Comparison of ENCODE assay signal across 8 mouse cellular contexts in genomic region chr6:99725971-99726561, GRCm38 (mm10). TPM values are rescaled to one million over a fixed set of nuclear protein-coding genes. Genes with fewer than 3 reads are reported as not detected.
DNase-seq lines count a peak whose midpoint lies in the region; ATAC-seq and TF ChIP-seq lines count a peak whose summit lies in the region.

Prok2 (minus strand) TSS chr6:99726392.

- peak within 1 kb of the TSS; percentile 54 for H3K4me3 ChIP-seq in heart, embryonic 12.5 days
- H3K4me3 ChIP-seq in forebrain, embryonic 10.5 days = peak within 1 kb of the TSS; percentile 67
- peak within 1 kb of the TSS; percentile 53 for H3K4me3 ChIP-seq in midbrain, postnatal 0 days (ENCODE audit: low read depth, low read length)

- H3K36me3 ChIP-seq in heart, embryonic 12.5 days = no peaks in the 10 kb centered on the region
- no peaks in the 10 kb centered on the region for H3K36me3 ChIP-seq in forebrain, embryonic 10.5 days (replicated peaks)
- no peaks in the 10 kb centered on the region for H3K36me3 ChIP-seq in midbrain, postnatal 0 days (ENCODE audit: insufficient read depth, low read length)

- ATAC-seq in heart, embryonic 12.5 days (ENCODE audit: insufficient number of reproducible peaks, low FRiP score) = no peak
- no peak for ATAC-seq in midbrain, postnatal 0 days (ENCODE audit: low FRiP score)

- peak within 1 kb of the TSS; percentile 97 for H3K4me2 ChIP-seq in heart, embryonic 12.5 days
- peak within 1 kb of the TSS; percentile 97 for H3K4me2 ChIP-seq in midbrain, postnatal 0 days (ENCODE audit: low read depth, low read length, poor library complexity, severe bottlenecking)

- under 1% methylated on average over 42 of the region's 61 CpGs for WGBS in heart, embryonic 12.5 days
- under 1% methylated on average over 61 of the region's 61 CpGs for WGBS in forebrain, embryonic 10.5 days
- WGBS in midbrain, postnatal 0 days = under 1% methylated on average over 59 of the region's 61 CpGs

- H3K27ac ChIP-seq in heart, embryonic 12.5 days (ENCODE audit: poor library complexity, severe bottlenecking) = no peak within 1 kb of the TSS
- H3K27ac ChIP-seq in forebrain, embryonic 10.5 days = peak within 1 kb of the TSS; percentile 76
- no peak within 1 kb of the TSS for H3K27ac ChIP-seq in midbrain, postnatal 0 days (ENCODE audit: low read depth, low read length)

- intact Hi-C loops in heart, postnatal 14 days (cut with DNase I) = no loop called here

- H3K27me3 ChIP-seq in heart, embryonic 12.5 days (replicated peaks) = peaks cover 69% of the 10 kb centered on the region
- H3K27me3 ChIP-seq in forebrain, embryonic 10.5 days (ENCODE audit: poor library complexity, severe bottlenecking) = peaks cover 85% of the 10 kb centered on the region
- H3K27me3 ChIP-seq in midbrain, postnatal 0 days (ENCODE audit: insufficient read depth, low read length) = peaks cover 9% of the 10 kb centered on the region; the same call in 1 of the 2 replicates

- peaks cover 16% of the 10 kb centered on the region for H3K4me1 ChIP-seq in heart, embryonic 12.5 days (replicated peaks)
- peaks cover 17% of the 10 kb centered on the region for H3K4me1 ChIP-seq in forebrain, embryonic 10.5 days
- peaks cover 3% of the 10 kb centered on the region; the same call in 1 of the 2 replicates for H3K4me1 ChIP-seq in midbrain, postnatal 0 days (ENCODE audit: insufficient read depth, low read length)

- DNase-seq in heart, postnatal 14 days = no peak
- peak; percentile 13 for DNase-seq in adrenal gland, postnatal 14 days
- peak; percentile 46 for DNase-seq in forebrain, embryonic 10.5 days (ENCODE audit: extremely low spot score, low spot score)
- peak; percentile 10 for DNase-seq in kidney, postnatal 14 days
- DNase-seq in midbrain, postnatal 0 days (ENCODE audit: low spot score) = no peak
- no peak for DNase-seq in left cerebral cortex, adult 8-10 months (ENCODE audit: low spot score in 2 of 2)
- DNase-seq in c-Kit-positive CD71-positive TER-119-positive erythroid progenitor cells, embryonic 14.5 days (ENCODE audit: low spot score) = no peak

- no peaks in the 10 kb centered on the region for H3K9me3 ChIP-seq in heart, embryonic 12.5 days (replicated peaks)
- H3K9me3 ChIP-seq in forebrain, embryonic 10.5 days = no peaks in the 10 kb centered on the region
- H3K9me3 ChIP-seq in midbrain, postnatal 0 days (ENCODE audit: low read length) = no peaks in the 10 kb centered on the region

- TF ChIP-seq CTCF in midbrain, postnatal 0 days (IDR thresholded peaks at IDR 0.05) = no peak

- peak within 1 kb of the TSS; percentile 46 for H3K9ac ChIP-seq in heart, embryonic 12.5 days
- peak within 1 kb of the TSS; percentile 44 for H3K9ac ChIP-seq in midbrain, postnatal 0 days (replicated peaks; ENCODE audit: low read length, poor library complexity, severe bottlenecking)

RNA-seq across cellular contexts. Expression of gene Prok2, which starts in this region (rescaled TPM):
- not detected in 2 replicates for polyA plus RNA-seq in heart, embryonic 12.5 days (2016; fragmentation: Nextera tagmentation; extraction: Ambion mirVana)
- not detected for total RNA-seq in heart, postnatal 14 days (2021)
- not detected in 2 replicates for total RNA-seq in adrenal gland, postnatal 14 days (2021)
- 0.73 and 1.2 TPM in 2 replicates for polyA plus RNA-seq in forebrain, embryonic 10.5 days (2016; fragmentation: Nextera tagmentation; extraction: Ambion mirVana)
- 0.27 TPM in 1 of 2 replicates, not detected in the other for total RNA-seq in midbrain, postnatal 0 days (2014; rRNA removed)
- polyA plus RNA-seq in midbrain, postnatal 0 days (2015; fragmentation: Nextera tagmentation; extraction: Ambion mirVana) = 0.82 and 1.3 TPM in 2 replicates
- 1 to 10 TPM in 2 of 4 experiments, under 1 TPM in 2; 0.33 to 2.9 (median 0.78) TPM for total RNA-seq in left cerebral cortex, adult 8-10 months (2022)

Comparison
In these comparisons a context has a peak if more than half of its experiments do, and no peak if none do; other contexts are left out.
1. Peak in DNase-seq in adrenal gland, postnatal 14 days; RNA of the gene not detected or under 1 TPM.
2. DNase-seq: peak in forebrain, embryonic 10.5 days (single experiment) and kidney, postnatal 14 days (single experiment); none in heart, postnatal 14 days (0 of 2), midbrain, postnatal 0 days (single experiment), left cerebral cortex, adult 8-10 months (0 of 2) and c-Kit-positive CD71-positive TER-119-positive erythroid progenitor cells, embryonic 14.5 days (single experiment).
3. Peak in every context shown above with its lines, with median percentiles within 50 percentile points of each other: H3K4me3 ChIP-seq.